ENCODE assay signal across 8 mouse cellular contexts in genomic region chr10:62356105-62356730, GRCm38 (mm10). TPM values are rescaled to one million over a fixed set of nuclear protein-coding genes. Genes with fewer than 3 reads are reported as not detected.
A peak's percentile ranks its signal among the peaks of the same experiment; 100 is the strongest.
DNase-seq lines count a peak whose midpoint lies in the region; ATAC-seq lines count a peak whose summit lies in the region.

No protein-coding gene starts in this region.

- ATAC-seq in frontal cortex, adult (ENCODE audit: low TSS enrichment), result peak; percentile 87

- DNase-seq in gastrocnemius, postnatal 10 days, result peak; percentile 25
- no peak for DNase-seq in gastrocnemius, adult 18-20 months (ENCODE audit: low spot score)
- peak; percentile 68 for DNase-seq in Muller cell, postnatal 12 days (ENCODE audit: inconsistent ontology term)
- DNase-seq in left cerebral cortex, postnatal 10 days (ENCODE audit: extremely low spot score in 1 of 2, low spot score in 2 of 2), result peak; percentile 54 to 62
- DNase-seq in kidney, postnatal 4 days, result no peak
- DNase-seq in ovary, postnatal 10 days (ENCODE audit: low spot score), result no peak
- DNase-seq in gastrocnemius, postnatal 25 days, result no peak

- intact Hi-C loops in left cerebral cortex, postnatal 10 days (cut with DNase I), result no loop called here

RNA-seq across cellular contexts. Expression of gene Hk1, which starts 23.5 kb away (rescaled TPM):
- total RNA-seq in gastrocnemius, postnatal 10 days (2021), result 10 to 100 TPM; 17.8 to 22.5 TPM
- total RNA-seq in gastrocnemius, adult 18-20 months (2021), result 1 to 10 TPM; 4.7 to 7.2 TPM
- 100 to 1,000 TPM; 309 to 314 TPM for total RNA-seq in left cerebral cortex, postnatal 10 days (2021)
- 1 to 10 TPM; 7.1 to 8.5 TPM for total RNA-seq in gastrocnemius, postnatal 25 days (2021)

Comparison
In these comparisons a context has a peak if more than half of its experiments do, and no peak if none do; other contexts are left out.
1. DNase-seq: peak in gastrocnemius, postnatal 10 days (single experiment), Muller cell, postnatal 12 days (single experiment) and left cerebral cortex, postnatal 10 days (2 of 2); none in gastrocnemius, adult 18-20 months (single experiment), kidney, postnatal 4 days (0 of 2), ovary, postnatal 10 days (single experiment) and gastrocnemius, postnatal 25 days (single experiment).
2. RNA of gene Hk1, which starts 23.5 kb away (total RNA-seq): 309 to 314 TPM in left cerebral cortex, postnatal 10 days; 17.8 to 22.5 TPM in gastrocnemius, postnatal 10 days, 7.1 to 8.5 TPM in gastrocnemius, postnatal 25 days and 4.7 to 7.2 TPM in gastrocnemius, adult 18-20 months; every median in the first group is over 10 times any median in the second.